Mouse (Mus musculus) liver, embryonic 14.5 days (tissue): ENCODE measurements around the gene Hoxb4. TPM values are rescaled to one million over a fixed set of nuclear protein-coding genes. Genes with fewer than 3 reads are reported as not detected.
A peak's percentile ranks its signal among the peaks of the same experiment; 100 is the strongest.

Experiments used
- ATAC-seq: fragments of 200-750 bp; cut with Nextera tagmentation; 2 replicates; pipeline ENCODE4 v1.8.0; 2017; ENCODE audit warnings: moderate number of reproducible peaks, mild to moderate bottlenecking, moderate library complexity; ENCODE audit not compliant: insufficient read depth
- DNase-seq, 3 experiments: peaks; one replicate each; pipeline ENCODE4 v3.0.0-alpha.2; 2012 to 2013; ENCODE audit warnings: low read depth in 3 of 3, low spot score in 3 of 3
- H3K27ac ChIP-seq: fragments of 300-500 bp; sonication (generic); 2 replicates; pipeline ENCODE4 v1.5.1; 2014; ENCODE audit warnings: moderate library complexity, mild to moderate bottlenecking, control low read depth, inconsistent platforms
- H3K27me3 ChIP-seq: fragments of 300-500 bp; sonication (generic); 2 replicates; pipeline ENCODE4 v1.6.1; 2014; ENCODE audit warnings: mild to moderate bottlenecking, low read length, moderate library complexity; ENCODE audit not compliant: control insufficient read depth, insufficient read depth
- H3K36me3 ChIP-seq: fragments of 300-500 bp; sonication (generic); replicated peaks from 2 replicates; pipeline ENCODE4 v1.6.1; 2014; ENCODE audit warnings: low read depth; ENCODE audit not compliant: control insufficient read depth, insufficient read depth
- H3K4me1 ChIP-seq, 2 experiments: fragments of 200-500 bp in 1 of 2; fragments of 300-500 bp in 1 of 2; sonication (generic) in 1 of 2; replicated peaks; 2 replicates each; pipeline ENCODE4 v1.6.1; 2012 to 2014; ENCODE audit warnings: antibody characterized with exemption in 1 of 2, inconsistent platforms in 1 of 2, low read length in 1 of 2; ENCODE audit not compliant: control insufficient read depth in 2 of 2, insufficient read depth in 2 of 2
- H3K4me2 ChIP-seq: fragments of 300-500 bp; sonication (generic); 2 replicates; pipeline ENCODE4 v1.6.1; 2014; ENCODE audit warnings: low read depth, mild to moderate bottlenecking, control low read depth, moderate library complexity
- H3K4me3 ChIP-seq, 2 experiments: fragments of 200-500 bp in 1 of 2; fragments of 300-500 bp in 1 of 2; sonication (generic) in 1 of 2; 2 replicates each; pipeline ENCODE4 v1.5.1; 2012 to 2014; ENCODE audit warnings: low read depth in 2 of 2, low read length in 2 of 2, mild to moderate bottlenecking in 2 of 2, control low read depth in 1 of 2, inconsistent platforms in 1 of 2, moderate library complexity in 1 of 2; ENCODE audit not compliant: insufficient read depth in 1 of 2
- H3K9ac ChIP-seq: fragments of 300-500 bp; sonication (generic); replicated peaks from 2 replicates; pipeline ENCODE4 v1.6.1; 2014; ENCODE audit warnings: mild to moderate bottlenecking, control low read depth, moderate library complexity
- H3K9me3 ChIP-seq: fragments of 300-500 bp; sonication (generic); 2 replicates; pipeline ENCODE4 v1.6.1; 2016; ENCODE audit warnings: low read length, mixed read lengths; ENCODE audit not compliant: control insufficient read depth
- CTCF ChIP-seq: IDR thresholded peaks from 2 replicates; pipeline ENCODE4 v1.5.1; 2016; ENCODE audit warnings: antibody characterized with exemption, low read depth, control low read depth
- EP300 ChIP-seq: IDR thresholded peaks from 2 replicates; pipeline ENCODE4 v1.6.1; 2016; ENCODE audit warnings: antibody characterized with exemption, low read depth
- WGBS: fragments of 180-500 bp; shearing (Covaris S2); extraction: QIAGEN DNeasy Blood & Tissue Kit; methylation state at CpG from one replicate; pipeline ENCODE4 v1.1.7; 2014; ENCODE audit not compliant: insufficient replicate concordance; 5-methylcytosine and 5-hydroxymethylcytosine counted together
- polyA plus RNA-seq, 2 experiments: library from polyadenylated mRNA; depleted of rRNA in 1 of 2; stranded (reverse) in 1 of 2; unstranded in 1 of 2; fragments of >200 nt; fragmentation: Nextera tagmentation in 1 of 2; extraction: Ambion mirVana in 1 of 2; gene quantifications; 2 replicates each; pipeline versions ENCODE4 v1.2.1 to v1.2.3; 2012 to 2014

Gene Hoxb4
- polyA plus RNA-seq, 2 experiments, result 0.06 to 0.48 TPM

- no peak overlapping the region for H3K27ac ChIP-seq
- no peaks in the 10 kb centered on the region for H3K36me3 ChIP-seq
- no peak for ATAC-seq
- no peaks in the 10 kb centered on the region for H3K9me3 ChIP-seq
- H3K4me2 ChIP-seq, result no peak overlapping the region
- H3K27me3 ChIP-seq, result peaks cover 100% of the 10 kb centered on the region
- H3K4me3 ChIP-seq, result no peak overlapping the region
- no peaks in the 10 kb centered on the region for H3K4me1 ChIP-seq
- H3K9ac ChIP-seq, result no peak overlapping the region
- no peak for TF ChIP-seq CTCF
- no peak for TF ChIP-seq EP300
- DNase-seq, result no peak
- WGBS, result under 1% methylated on average over 49 of the region's 49 CpGs
These were observed 35.2 kb upstream of the Hoxb4 start for GRCm38 (mm10) chr11:96282795-96283430.

- no peaks in the 10 kb centered on the region for H3K9me3 ChIP-seq
- ATAC-seq (no peak), DNase-seq (no peak)
- peaks cover 99% of the 10 kb centered on the region for H3K27me3 ChIP-seq
- H3K4me3 ChIP-seq, result peak overlapping the region in 1 of 2 experiments; percentile 16; a peak in 2 of 4 replicates
- H3K4me2 ChIP-seq, result 0 out of 2 replicates have a peak overlapping the region, but pooled peaks have one; percentile 11
- no peak overlapping the region for H3K9ac ChIP-seq
- H3K4me1 ChIP-seq, result no peaks in the 10 kb centered on the region
- 1% methylated on average over 49 of the region's 49 CpGs for WGBS
- no peaks in the 10 kb centered on the region for H3K36me3 ChIP-seq
- TF ChIP-seq EP300 (no peak), CTCF (0 out of 2 replicates have a peak, but pooled peaks have one; percentile 2)
- H3K27ac ChIP-seq, result no peak overlapping the region
These were observed 33.9 kb upstream of the Hoxb4 start for GRCm38 (mm10) chr11:96284041-96284749.

DNA sequence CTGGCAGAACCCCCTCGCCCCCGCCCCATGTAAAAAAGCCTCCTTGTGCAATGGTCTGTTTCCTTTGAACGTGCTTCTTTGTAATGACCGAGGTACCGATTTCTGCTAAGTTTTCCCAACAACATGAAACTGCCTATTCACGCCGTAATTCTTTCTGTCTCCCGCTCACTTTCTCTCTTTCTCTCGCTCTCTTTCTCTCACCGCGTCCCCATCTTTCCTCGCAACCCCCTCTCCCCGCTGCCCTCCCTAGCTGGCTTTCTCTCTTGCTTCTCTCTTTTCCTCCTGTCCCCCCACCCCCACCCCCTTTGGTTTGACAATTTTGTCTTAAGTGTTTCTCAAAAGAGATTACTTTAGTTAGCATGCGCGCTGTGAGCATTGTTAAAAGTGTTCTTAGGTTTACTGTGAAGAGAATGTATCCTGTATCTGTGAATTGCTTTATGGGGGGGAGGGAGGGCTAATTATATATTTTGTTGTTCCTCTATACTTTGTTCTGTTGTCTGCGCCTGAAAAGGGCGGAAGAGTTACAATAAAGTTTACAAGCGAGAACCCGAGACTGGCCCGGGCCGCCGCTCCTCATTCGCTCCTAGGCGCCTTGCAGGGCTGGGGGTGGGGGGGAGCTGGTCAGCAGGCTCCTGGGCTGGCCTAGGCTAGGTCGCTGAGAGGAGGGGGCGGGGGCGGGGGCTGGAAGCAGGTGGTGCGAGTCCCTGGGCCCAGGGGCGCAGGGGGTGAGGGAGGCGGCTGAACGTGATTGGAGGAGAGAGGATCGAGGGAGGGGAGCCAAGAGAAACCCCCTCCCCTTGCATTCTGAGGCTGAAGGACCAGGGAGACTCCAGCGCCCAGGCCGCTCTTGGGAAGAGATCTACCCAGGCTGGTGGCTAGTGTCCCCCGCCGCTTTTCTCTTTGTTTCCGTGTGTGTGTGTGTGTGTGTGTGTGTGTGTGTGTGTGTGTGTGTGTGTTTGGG lies 33.0 kb upstream of the Hoxb4 start:
- H3K9me3 ChIP-seq, result no peaks in the 10 kb centered on the region
- no peak for ATAC-seq
- no peak for DNase-seq
- TF ChIP-seq EP300, result no peak
- no peak for TF ChIP-seq CTCF
- no peaks in the 10 kb centered on the region for H3K4me1 ChIP-seq
- no peak overlapping the region for H3K4me3 ChIP-seq
- no peaks in the 10 kb centered on the region for H3K36me3 ChIP-seq
- no peak overlapping the region; the same call in 1 of the 2 replicates for H3K4me2 ChIP-seq
- H3K9ac ChIP-seq, result no peak overlapping the region
- H3K27ac ChIP-seq, result no peak overlapping the region
- H3K27me3 ChIP-seq, result peaks cover 99% of the 10 kb centered on the region
- WGBS, result 2% methylated on average over 37 of the region's 37 CpGs

GRCm38 (mm10) chr11:96285771-96286738 lies 32.0 kb upstream of the Hoxb4 start, which contains the start of gene Hoxb7:
Hoxb7 (plus strand) TSS chr11:96286623.
- ATAC-seq (no peak), DNase-seq (no peak)
- peaks cover 99% of the 10 kb centered on the region for H3K27me3 ChIP-seq
- peak within 1 kb of the TSS; percentile 32; the same call in 1 of the 2 replicates for H3K4me2 ChIP-seq
- H3K4me1 ChIP-seq, result no peaks in the 10 kb centered on the region
- H3K9ac ChIP-seq, result no peak within 1 kb of the TSS
- TF ChIP-seq CTCF, result no peak
- no peaks in the 10 kb centered on the region for H3K9me3 ChIP-seq
- H3K36me3 ChIP-seq, result no peaks in the 10 kb centered on the region
- WGBS, result under 1% methylated on average over 43 of the region's 43 CpGs
- no peak within 1 kb of the TSS for H3K27ac ChIP-seq
- H3K4me3 ChIP-seq, result peak within 1 kb of the TSS in 1 of 2 experiments; percentile 25; a peak in 2 of 4 replicates
